Mouse (Mus musculus) heart, postnatal 10 days (tissue): ENCODE data around the gene Usp28. TPM values are rescaled to one million over a fixed set of nuclear protein-coding genes. Genes with fewer than 3 reads are reported as not detected.
"Not testable (repeated sequence)": the region's sequence is repeated elsewhere in the genome, so short reads cannot be mapped to it uniquely, and the experiment has no call there.

Experiments used
- DNase-seq, 2 experiments: peaks; one replicate each; pipeline ENCODE4 v3.0.0; 2021
- intact Hi-C: fragments of 180-260 bp; cut with DNase I; formaldehyde crosslinking; loops from one replicate; pipeline ENCODE4 v1.15.1; 2025
- total RNA-seq, 2 experiments: library from RNA; stranded (reverse); gene quantifications; 2 replicates each; pipeline ENCODE4 v1.2.3; 2021

Gene Usp28
- 100 to 1,000 TPM; 161 to 198 TPM for total RNA-seq

DNA sequence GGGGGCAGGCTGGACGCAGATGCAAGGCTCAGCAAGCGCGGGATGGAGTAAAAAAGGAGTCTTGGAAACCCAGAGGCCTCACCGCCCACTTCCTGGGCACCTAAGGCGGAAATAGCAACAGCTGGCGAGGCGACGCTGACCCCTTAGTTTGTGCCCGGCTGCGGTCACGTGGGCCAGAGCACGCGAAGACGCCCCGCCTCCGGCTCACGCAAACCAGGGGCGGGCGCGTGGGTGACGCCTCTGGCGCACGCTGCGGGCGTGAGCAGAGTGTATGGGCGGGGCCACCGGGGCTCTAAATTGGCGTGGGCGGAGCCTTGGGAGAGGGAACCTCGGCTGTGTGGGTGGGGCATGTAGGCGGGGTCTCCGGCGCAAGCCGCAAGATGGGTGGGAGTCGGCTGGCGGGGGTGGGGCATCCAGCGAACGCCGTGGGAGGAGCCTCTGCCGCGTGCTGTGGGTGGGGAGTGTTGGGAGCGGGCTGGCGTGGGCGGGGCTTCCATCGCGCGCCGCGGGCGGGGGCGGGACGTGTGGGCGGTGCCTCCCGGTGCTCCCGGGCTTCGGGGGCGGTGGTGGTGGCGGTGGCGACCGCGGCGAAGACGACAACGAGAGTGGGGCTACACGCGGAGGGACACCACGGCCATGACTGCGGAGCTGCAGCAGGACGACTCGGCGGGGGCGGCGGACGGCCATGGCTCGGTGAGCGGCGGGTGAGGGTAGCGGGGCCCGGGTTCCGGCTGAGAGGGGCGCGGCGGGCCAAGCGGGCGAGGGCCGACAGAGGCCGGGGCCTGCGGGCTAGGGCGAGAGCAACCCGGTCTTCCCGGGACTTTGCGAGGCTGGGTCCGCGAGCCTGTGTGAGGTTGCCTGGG lies at the start of gene Usp28:
TSS of gene Usp28 (plus strand) at position 531 of the 863 bp plus-strand sequence.
- intact Hi-C loops: loop anchor here (5.0 to 10.0 kb wide), 3 partner anchors 67 to 490 kb away; partner anchors contain the start of genes Gm5617 and Rbm7
- DNase-seq: peak; percentile 100

DNA sequence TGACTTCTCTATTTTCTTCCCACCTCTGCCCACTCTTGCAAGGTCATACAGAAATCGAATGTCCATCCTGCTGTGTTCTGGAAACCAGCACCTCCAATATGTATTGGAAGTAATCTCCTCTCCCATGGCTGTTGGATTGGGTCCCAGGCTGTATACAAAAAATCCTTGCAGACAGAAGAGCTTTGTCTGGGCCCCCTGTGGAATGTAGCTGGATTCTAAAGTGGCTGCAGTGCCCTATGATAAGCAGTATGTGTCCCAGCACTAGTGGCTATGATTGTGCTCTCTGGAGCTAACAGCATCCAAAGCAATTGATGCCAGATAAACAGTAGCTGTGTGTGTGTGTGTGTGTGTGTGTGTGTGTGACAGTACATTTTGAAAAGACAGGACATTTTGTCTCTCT lies 42.8 kb upstream of the Usp28 start:
- intact Hi-C loops: no loop called here
- DNase-seq: peak in 1 of 2 experiments; percentile 2

DNA sequence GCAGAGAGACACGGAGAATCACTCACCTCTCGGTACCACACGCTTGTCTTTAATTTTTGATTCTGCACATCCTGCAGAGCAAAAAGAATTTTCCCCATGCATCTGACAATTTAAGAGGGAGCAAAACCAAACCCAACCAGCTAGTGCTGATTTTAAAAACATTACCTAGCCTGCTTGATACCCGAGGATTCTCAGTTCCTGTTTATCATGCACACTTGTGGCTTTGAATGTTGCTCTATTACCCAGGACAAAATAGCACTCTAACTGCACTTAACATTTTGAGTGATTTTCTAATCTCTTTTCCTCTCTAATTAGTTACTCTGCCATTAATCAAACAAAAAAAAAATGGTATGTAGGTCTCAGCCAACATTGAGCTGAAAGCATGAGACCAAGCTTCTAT lies 37.6 kb upstream of the Usp28 start:
- no peak for DNase-seq
- intact Hi-C loops: no loop called here

- DNase-seq: no peak
- intact Hi-C loops: no loop called here
Measured at GRCm38 (mm10) chr9:48961314-48961713, 23.9 kb upstream of the Usp28 start.

- intact Hi-C loops: no loop called here
Measured at GRCm38 (mm10) chr9:48962131-48962530, 23.0 kb upstream of the Usp28 start.

DNA sequence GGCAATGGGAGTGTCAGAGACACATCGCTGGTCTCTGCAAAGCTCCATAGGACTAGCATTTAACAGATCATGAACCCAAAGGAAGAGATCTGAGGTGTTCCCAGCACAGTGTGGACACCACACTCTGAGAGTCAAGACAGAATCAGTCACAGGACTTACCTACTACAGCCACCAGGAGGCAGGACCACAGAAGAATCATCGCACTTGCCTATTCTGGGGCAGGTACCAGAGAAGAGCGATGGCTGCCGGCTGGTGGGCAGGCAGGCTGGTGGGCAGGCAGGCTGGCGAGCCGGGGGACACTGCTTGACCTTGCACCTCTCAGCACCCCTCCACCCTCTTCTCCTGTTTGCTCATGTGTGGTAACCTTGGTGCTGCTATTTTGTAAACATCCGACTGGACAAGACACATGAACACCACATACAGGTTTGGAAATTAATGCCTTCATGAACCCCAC lies 20.6 kb upstream of the Usp28 start, which contains the start of gene Htr3b:
TSS of gene Htr3b (minus strand) at position 404 of the 454 bp plus-strand sequence.
- peak in 1 of 2 experiments; percentile 20 for DNase-seq
- intact Hi-C loops: no loop called here

More at GRCm38 (mm10) chr9:48962131-48962530, 23.0 kb upstream of the Usp28 start:
- DNase-seq: no peak

DNA sequence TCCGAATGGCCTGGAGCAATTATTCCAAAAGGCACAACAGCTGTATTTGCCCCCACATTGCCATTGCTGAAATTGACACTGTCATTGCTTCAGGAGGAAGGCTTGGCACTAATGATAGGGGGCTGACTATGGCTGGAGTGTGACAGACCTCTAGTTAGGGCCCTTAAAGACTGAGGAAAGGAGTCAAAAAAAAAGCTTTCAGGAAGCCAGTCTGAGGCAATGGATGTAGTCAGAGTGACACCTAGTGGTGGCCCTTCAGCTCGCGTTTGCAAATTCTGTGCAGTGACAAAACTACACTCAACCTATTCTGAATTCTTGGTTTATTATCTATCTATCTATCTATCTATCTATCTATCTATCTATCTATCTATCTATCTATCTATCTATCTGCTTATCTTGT lies 12.7 kb upstream of the Usp28 start:
- peak; percentile 52 to 68 for DNase-seq
- intact Hi-C loops: loop anchor here (1.0 to 5.0 kb wide), 4 partner anchors 74 to 327 kb away; no protein-coding TSS in a partner anchor

- intact Hi-C loops: no loop called here
- no peak for DNase-seq
Measured at GRCm38 (mm10) chr9:48976661-48977355, 8.4 kb upstream of the Usp28 start.

GRCm38 (mm10) chr9:48980371-48980770 lies 4.8 kb upstream of the Usp28 start:
- intact Hi-C loops: loop anchor here (10.0 kb wide), 2 partner anchors 256 to 486 kb away; partner anchors contain the start of genes Gm5617 and Rbm7
- no peak for DNase-seq

GRCm38 (mm10) chr9:48980781-48981180 lies 4.4 kb upstream of the Usp28 start:
- intact Hi-C loops: loop anchor here (10.0 kb wide), 2 partner anchors 256 to 486 kb away; partner anchors contain the start of genes Gm5617 and Rbm7
- DNase-seq: no peak

- intact Hi-C loops: loop anchor here (10.0 kb wide), 2 partner anchors 257 to 487 kb away; partner anchors contain the start of genes Gm5617 and Rbm7
- DNase-seq: no peak
Measured at GRCm38 (mm10) chr9:48981827-48982226, 3.3 kb upstream of the Usp28 start.

DNA sequence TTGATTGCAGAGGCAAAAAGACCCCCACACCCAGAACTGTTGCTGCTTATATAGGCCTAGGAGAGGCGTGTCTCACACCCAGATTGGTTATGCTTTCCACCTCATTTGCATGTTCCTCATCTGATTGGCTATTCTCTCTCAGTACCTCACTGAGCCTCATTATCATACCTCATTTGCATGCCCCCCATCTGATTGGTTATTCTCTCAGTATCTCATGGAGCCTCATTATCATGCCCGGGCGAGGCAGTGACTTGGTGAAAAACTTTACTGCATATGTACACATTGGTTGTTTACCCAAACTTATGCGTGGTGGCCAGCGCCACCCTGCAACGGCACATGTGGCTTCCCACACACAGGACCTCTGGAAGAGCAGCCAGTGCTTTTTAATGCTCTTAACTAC lies 1.4 kb upstream of the Usp28 start:
- intact Hi-C loops: loop anchor here (10.0 kb wide), 2 partner anchors 259 to 489 kb away; partner anchors contain the start of genes Gm5617 and Rbm7
- not testable (repeated sequence) for DNase-seq

DNA sequence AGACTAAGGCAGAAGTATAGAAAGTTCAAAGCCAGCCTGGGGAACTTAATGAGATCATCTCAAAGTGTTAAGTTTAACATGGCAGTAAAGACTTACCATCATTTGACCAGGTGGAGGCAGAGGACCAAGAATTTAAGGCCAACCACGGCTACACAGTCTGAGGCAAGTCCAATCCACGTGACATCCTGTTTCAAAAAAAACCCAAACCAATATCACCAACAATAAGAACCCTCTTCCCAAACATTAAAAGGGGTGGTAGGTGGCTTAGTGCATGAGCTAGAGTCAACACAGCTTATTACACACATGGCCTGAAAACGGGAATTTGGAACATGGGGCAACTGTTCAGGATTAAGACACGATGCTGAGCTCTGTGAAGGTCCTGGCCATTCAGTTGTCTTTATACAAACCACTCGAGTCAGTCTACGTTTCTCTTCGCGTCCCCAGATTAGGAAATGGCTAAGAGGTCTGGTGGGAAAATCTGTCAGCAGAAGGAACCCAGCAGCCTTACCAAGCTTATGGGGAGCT lies 793 bp upstream of the Usp28 start:
- no peak for DNase-seq
- intact Hi-C loops: loop anchor here (10.0 kb wide), 2 partner anchors 260 to 490 kb away; partner anchors contain the start of genes Gm5617 and Rbm7

DNA sequence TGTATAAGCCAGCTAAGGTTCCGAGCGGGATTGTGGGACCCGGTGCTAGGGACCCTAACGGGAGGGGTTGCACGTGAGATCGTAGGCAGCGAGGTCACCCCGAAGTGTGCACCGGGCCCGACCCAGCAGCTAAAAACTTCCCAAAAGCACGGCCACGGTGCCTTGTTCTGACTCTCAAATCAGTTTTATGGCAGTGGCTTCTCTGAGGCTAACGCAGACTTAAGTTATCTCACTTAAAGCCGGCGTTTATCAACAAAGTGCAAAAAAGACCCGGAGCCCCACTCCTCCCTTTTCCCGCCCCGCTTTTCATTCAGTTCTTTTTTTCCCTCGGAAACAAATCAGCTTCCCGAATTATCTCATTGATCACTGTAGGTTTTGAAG lies 523 bp downstream of the Usp28 start:
- DNase-seq: no peak
- intact Hi-C loops: loop anchor here (5.0 to 10.0 kb wide), 3 partner anchors 67 to 491 kb away; partner anchors contain the start of genes Gm5617 and Rbm7

GRCm38 (mm10) chr9:48986616-48987141 lies 1.5 kb downstream of the Usp28 start:
- DNase-seq: peak; percentile 79 to 85
- intact Hi-C loops: loop anchor here (5.0 to 10.0 kb wide), 3 partner anchors 66 to 492 kb away; partner anchors contain the start of genes Gm5617 and Rbm7

GRCm38 (mm10) chr9:48987201-48988101 lies 2.3 kb downstream of the Usp28 start:
- intact Hi-C loops: loop anchor here (5.0 to 10.0 kb wide), 3 partner anchors 65 to 493 kb away; partner anchors contain the start of genes Gm5617 and Rbm7
- peak; percentile 38 to 45 for DNase-seq

DNA sequence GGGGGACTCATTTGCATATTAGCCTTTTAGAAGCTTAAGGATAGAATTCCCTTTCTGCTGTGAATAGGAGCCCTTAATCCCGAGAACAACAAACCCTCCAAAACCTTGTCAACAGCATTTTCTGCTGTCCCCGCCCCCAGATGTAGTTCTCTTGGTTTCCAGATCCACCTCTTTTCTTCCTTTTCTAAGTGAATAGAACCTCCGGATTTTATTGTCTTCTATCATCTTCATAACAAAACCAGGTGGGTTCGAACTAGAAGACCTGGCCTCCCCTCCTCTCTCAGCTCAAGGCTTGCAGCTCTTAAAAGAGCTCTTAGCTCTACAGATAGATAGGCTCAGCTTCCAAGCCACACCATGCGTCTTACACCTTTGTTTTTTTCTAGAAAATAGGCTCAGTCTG lies 6.5 kb downstream of the Usp28 start:
- intact Hi-C loops: no loop called here
- DNase-seq: no peak

DNA sequence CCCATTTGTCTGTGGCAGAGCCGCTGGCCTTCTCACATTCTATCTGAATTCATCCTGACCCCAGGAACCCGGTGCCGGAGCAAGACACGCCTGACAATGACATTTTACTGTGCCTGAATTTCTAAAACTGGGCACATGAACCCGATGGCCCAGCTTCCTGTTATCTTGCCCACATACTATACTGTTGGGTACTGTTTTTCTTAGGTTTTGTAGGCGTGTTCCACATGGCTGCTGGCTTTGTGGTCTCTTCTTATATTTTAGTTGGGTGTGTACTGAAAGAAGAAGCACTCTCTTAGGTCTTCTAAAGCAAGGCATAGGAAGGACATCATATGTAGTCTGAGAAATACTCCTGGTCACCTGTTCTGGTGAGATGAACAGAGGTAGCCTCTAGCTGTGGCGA lies 9.6 kb downstream of the Usp28 start:
- DNase-seq: no peak
- intact Hi-C loops: no loop called here

DNA sequence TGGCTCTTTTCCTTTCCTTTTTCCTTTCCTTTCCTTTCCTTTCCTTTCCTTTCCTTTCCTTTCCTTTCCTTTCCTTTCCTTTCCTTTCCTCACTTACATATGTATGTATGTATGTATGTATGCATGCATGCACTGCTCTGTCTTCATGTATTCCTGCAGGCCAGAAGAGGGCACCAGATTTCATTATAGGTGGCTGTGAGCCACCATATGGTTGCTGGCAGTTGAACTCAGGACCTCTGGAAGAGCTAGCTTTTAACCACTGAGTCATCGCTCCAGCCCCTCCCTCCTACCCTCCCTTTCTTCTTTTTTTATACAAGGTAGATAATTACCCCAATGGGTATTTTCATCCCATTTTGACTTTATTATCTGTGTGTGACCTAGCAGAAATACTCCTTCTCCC lies 10.6 kb downstream of the Usp28 start:
- intact Hi-C loops: no loop called here
- DNase-seq: no peak
